Mouse (Mus musculus) kidney, adult 8-10 months (tissue): ENCODE measurements at regions not wholly inside any gene's neighbourhood (a gene's known extent, or its start where the extent isn't known, plus 50 kb on each side); places are given as distances from the start of the nearest gene placed in this dataset.

Experiments used
- DNase-seq, 2 experiments: peaks; one replicate each; pipeline ENCODE4 v3.0.0; 2022

DNA sequence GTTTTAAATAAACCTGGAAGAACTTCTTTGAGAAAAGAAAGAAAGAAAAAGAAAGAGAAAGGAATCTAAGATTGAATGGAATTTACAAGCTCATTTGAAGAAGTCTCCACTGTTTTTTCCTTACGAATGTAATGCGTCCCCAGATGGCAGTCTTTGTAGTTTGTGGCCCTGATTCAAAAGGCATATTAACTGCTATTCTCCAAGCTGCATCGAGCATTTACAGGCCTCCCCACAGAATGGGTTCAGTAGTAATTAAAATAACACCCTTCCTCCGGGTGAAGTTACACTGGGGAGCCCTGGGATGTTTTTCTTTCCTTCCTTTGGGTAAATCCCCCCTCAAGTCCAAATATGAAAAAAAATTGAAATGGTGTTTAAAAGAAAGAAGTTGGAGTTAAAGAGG is 211.2 kb upstream of the Ferd3l start:
- no peak for DNase-seq

DNA sequence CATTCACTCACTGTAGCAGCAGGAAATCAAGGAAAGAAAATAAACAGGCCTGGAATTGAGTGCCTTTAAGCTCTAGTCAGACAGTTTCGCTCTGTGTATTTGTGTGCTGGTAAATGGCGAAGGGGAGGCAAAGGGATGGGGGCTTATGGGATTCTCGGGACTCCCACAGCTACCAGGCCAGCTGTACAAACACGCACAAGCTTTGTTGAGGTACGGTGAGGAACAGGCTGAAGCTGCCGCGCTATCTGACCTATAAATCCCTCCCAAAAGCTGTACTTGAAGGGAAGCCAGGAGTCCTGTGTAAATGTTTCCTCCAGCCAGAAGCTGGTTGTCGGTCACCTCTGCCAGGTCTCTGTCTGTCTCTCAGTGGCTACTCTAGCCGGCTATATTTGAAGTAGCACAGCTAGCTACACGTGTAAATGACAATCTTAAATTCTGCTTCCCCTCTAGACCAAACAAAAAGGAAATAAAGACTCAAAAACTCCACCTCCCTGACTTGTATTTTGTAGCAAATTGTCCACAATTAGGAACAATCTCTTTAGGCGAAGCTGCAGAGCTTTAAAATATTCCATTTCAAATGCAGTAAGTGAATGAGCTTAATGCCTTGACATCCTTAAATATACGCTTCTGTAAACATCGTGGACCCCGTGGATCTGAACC is 210.5 kb upstream of the Ferd3l start:
- no peak for DNase-seq

DNA sequence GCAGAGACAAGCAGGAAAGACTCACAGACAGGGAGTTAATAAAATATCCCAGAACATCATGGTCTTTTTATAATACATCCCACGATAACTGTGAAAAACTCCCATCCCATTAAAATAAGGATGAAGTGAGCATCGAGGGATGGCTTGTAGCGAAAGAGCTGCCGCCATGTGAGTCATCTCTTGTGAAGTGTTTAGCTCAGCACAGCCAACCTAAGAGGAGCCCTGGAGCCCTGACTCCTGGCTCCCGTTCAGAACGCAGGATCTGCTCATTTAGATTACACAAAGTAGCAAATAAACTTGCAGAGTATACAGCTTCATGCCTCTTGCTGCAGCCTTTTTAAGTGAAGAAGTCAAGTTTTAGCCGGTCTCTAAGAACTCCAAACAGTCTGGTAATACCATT is 209.2 kb upstream of the Ferd3l start:
- DNase-seq = no peak

DNA sequence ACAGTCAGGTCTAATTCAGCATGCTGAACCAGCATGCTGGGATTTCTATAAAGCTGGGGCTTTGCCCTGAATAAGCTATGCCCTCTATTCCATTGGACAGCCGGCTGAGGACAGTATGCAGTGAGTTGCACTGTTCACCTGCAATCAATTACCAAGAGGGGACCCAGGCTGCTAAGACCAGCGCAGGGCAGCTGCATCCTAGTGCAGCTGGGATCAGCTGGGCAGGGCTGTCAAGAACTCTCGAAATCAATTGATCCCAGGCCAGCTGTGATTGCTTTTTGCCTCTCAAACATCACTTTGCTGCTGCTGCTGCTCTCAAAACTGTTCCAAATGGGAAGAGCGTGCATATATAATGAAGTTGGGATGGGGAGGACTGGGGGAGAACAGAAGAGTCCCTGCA is 196.3 kb upstream of the Ferd3l start:
- no peak for DNase-seq

DNA sequence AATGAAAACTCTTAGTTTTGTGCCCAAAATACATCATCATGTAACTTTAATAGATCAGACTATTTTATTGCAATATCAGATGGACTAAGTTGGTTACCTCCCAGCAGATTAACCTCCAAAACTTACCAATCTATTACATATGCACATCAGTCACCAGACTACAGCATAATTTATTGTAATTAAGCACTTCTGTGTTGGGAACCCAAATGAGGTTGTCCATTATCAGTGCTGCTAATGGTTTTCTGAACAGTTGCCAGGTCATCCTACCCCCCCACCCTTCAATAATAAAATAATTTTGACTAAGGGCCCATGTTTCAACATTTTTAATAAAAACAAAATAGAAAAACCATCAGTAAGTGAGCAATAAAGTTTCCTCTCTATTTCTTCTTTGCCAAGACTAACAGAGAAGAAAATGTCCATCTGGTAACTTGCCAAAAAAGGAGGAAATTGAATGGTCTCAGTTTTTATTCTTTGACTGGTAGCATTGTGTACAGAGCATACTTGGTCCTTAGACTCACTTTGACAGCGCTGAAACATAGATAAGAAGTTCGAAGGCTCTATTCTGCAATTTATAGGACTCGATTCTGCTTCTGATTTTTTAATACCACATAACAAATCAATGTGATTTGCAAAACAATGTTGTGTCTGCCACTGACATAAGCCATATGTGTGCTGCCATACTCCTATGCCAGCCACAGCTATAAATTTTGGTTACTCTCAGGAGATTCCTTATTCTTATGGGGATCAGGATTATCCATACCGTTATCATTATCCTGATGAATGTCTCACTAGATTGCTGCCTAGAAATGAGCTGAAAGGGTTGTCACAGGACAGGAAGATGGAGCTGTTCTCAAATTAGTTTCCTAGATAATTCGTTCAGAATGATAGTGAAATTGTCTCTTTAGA is 152.4 kb upstream of the Ferd3l start:
- no peak for DNase-seq

DNA sequence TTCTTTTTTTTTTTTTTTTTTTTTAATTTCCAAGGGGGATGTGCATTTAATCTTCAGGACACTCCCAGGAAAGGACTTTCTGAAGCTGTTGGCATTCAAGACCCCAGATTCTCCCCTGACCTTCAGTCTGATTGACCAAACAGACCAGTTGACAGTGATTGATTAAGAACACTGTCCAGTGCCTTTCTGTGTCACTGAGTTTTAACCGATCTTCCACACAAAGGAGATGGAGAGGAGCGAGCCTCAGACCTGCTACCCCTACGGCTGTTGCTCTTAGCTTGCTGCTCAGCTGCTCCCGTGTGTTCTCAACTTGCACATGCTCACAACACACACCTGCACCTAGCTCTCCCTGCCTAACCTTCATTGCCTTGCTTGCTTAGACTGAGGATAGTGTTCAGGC is 149.7 kb upstream of the Ferd3l start:
- DNase-seq = no peak

DNA sequence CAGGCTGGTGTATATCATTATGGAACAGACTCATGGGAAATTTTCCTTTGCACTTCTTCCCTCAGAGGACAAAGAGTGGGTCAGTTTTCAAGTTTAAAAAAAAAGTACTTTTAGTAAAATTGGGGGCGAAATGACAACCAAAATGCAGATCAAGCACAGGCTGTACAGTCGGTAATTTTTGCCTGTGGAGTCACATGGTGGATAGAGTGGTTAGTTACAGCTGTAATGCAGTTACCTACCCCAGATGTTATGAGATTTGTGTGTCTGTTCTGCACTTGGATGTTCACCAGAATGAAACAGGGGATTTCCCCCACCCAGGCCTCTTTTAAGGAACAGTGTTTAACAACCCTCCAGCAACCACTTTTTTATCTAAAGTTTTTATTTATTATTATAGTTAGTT is 148.3 kb upstream of the Ferd3l start:
- no peak for DNase-seq

DNA sequence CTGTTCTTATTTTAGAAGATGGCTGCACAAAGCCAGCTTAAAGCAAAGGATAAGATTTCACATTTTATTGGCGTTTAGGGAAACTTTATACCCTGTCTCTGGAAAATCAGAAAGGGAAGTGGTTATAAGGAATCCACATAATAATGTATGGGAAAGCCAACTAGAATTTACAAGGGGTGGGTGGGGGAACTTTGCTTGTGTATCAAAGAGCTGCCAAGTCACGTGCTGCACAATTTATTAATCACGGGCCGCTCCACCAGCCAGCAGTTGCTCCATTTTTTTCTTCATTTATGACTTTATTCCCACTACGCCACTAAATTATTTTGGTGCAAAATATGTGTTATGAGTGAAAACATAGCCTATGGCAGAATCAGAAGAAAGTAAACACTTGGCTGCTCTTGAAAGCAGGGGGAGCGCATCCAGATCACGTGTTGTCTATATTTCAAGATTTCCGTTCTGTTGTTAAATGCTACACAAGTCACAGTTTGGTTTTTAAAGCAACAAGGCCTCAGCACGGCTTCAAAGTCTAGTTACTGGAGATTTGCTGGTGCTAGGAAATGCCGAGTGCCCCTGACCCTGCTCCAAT is 123.9 kb upstream of the Ferd3l start:
- no peak for DNase-seq

DNA sequence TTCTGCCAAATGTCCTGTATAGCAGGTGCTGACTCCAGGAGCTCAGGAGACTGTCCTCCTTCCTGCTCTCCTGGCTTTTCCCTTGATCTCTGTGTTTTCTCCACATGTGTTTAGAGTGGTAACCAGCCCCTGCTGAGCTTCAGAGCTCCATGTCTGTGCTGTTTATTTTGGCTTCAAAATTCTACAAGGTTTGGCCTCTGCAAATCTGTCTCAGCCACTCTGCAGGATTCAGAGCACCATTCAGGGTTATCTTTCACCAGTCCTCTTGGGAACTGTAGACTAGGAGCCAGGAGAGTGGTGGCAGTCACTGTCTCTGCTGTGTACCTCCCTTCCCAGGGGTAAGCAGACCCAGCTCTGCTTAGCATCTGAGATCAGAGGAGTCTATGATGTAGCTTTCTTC is 102.7 kb upstream of the Ferd3l start:
- no peak for DNase-seq

DNA sequence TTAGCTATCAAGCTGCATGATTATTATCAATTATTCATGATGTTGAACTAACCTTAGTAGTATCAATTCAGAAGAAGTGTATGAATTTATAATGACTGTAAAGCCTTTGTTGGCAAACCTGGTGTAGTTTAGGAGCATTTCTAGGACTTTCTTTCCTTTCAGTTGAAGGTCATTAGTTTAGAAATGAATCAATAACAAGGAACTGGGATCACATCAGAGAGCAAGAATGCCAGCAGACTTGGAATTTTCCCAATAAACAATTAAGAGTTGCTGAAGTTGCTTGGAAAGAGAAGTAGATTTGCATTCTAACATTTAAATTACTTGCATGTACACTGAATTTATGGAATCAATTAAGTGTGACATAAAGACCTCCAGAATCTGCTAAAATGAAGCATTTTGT is 79.1 kb upstream of the Ferd3l start:
- no peak for DNase-seq

DNA sequence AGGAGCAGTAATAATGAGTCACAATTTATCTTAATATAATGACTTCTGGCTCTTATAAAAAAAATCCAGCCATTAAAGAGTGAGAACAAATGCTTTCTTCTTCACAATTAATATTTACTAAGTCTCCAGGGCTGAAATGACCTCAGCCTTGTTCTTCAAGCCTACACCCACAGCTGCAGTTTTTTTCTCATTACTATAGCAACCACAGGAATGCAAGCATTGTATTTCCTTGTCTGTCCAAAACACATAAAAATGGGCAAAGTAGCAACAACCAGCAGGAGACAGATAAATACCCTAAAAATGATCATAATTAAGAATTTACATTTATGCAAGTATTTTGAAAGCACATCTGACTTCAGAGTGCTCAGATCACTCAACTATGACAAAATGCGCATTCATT is 76.5 kb upstream of the Ferd3l start:
- DNase-seq = peak in 1 of 2 experiments; percentile 7
